Comparison of ENCODE assay signal across 22 mouse cellular contexts in genomic region chr13:51972656-51973310, GRCm38 (mm10).
DNase-seq lines count a peak whose midpoint lies in the region; ATAC-seq and TF ChIP-seq lines count a peak whose summit lies in the region.
"Had no signal": no experiment of that assay in that cellular context is flagged by ENCODE, and none has a peak within 500 bp of the region (broad histone marks: within the 10 kb centered on the region; RNA-seq: fewer than 3 reads in every experiment).

No protein-coding gene starts in this region.

- no peak overlapping the region for H3K27ac ChIP-seq in heart, embryonic 16.5 days (ENCODE audit: low read length)
- H3K27ac ChIP-seq in embryonic fibroblast, embryonic 13.5 days (ENCODE audit: insufficient read depth, low read length): peak overlapping the region; percentile 98
- H3K27ac ChIP-seq in limb, embryonic 15.5 days: peak overlapping the region; percentile 65
- H3K27ac ChIP-seq: forebrain, embryonic 13.5 days; hindbrain, embryonic 13.5 days; neural tube, embryonic 12.5 days had no signal

- 64% methylated on average over 10 of the region's 12 CpGs for WGBS in heart, embryonic 16.5 days
- 23% methylated on average over 11 of the region's 12 CpGs for WGBS in limb, embryonic 15.5 days

- no peak for ATAC-seq in heart, embryonic 16.5 days (replicated peaks; ENCODE audit: extremely low read depth, insufficient read depth, low FRiP score)
- ATAC-seq in limb, embryonic 15.5 days (ENCODE audit: insufficient number of reproducible peaks, low FRiP score, low TSS enrichment, low read depth): no peak
- ATAC-seq: inflammation-experienced regulatory T-cells, adult 6 months; liver, postnatal 0 days had no signal

- no peak for TF ChIP-seq CTCF in embryonic fibroblast, embryonic 13.5 days (IDR thresholded peaks at IDR 0.05; ENCODE audit: borderline replicate concordance, insufficient read depth, low read length)

- no peak overlapping the region for H3K4me3 ChIP-seq in heart, embryonic 16.5 days (ENCODE audit: low read length)
- no peak overlapping the region for H3K4me3 ChIP-seq in embryonic fibroblast, embryonic 13.5 days (ENCODE audit: insufficient read depth, low read length)
- no peak overlapping the region for H3K4me3 ChIP-seq in limb, embryonic 15.5 days
- H3K4me3 ChIP-seq: forebrain, embryonic 13.5 days; hindbrain, embryonic 13.5 days; neural tube, embryonic 12.5 days had no signal

- no peak overlapping the region for H3K4me2 ChIP-seq in heart, embryonic 16.5 days (ENCODE audit: low read depth, low read length)
- H3K4me2 ChIP-seq in limb, embryonic 15.5 days: no peak overlapping the region
- H3K4me2 ChIP-seq: forebrain, embryonic 13.5 days; heart, embryonic 11.5 days; hindbrain, embryonic 13.5 days; midbrain, embryonic 11.5 days; neural tube, embryonic 12.5 days had no signal

- DNase-seq in heart, postnatal 25 days (ENCODE audit: low spot score): no peak
- DNase-seq in Muller cell, postnatal 12 days (ENCODE audit: inconsistent ontology term): peak; percentile 89
- no peak for DNase-seq in c-Kit-positive CD71-positive TER-119-positive erythroid progenitor cells, embryonic 14.5 days (ENCODE audit: low spot score)
- no peak for DNase-seq in left cerebral cortex, postnatal 4 days
- no peak for DNase-seq in spleen, adult 12 weeks (ENCODE audit: low spot score)
- DNase-seq: adrenal gland, postnatal 14 days; cerebellum, adult 18-20 months; cerebellum, postnatal 25 days; heart, postnatal 14 days; kidney, adult 8-10 months; layer of hippocampus, adult 9-11 months; liver, postnatal 0 days; thymus, postnatal 25 days had no signal

- intact Hi-C loops in heart, postnatal 25 days (cut with DNase I): no loop called here
- intact Hi-C loops in left cerebral cortex, postnatal 4 days (cut with DNase I): no loop called here

- H3K4me1 ChIP-seq in heart, embryonic 16.5 days (ENCODE audit: control insufficient read depth, insufficient read depth, low read length): peaks cover 49% of the 10 kb centered on the region
- peaks cover 37% of the 10 kb centered on the region for H3K4me1 ChIP-seq in embryonic fibroblast, embryonic 13.5 days (ENCODE audit: control insufficient read depth, insufficient read depth, low read length)
- H3K4me1 ChIP-seq in limb, embryonic 15.5 days: peaks cover 61% of the 10 kb centered on the region

- no peaks in the 10 kb centered on the region for H3K27me3 ChIP-seq in heart, embryonic 16.5 days (ENCODE audit: control insufficient read depth, insufficient read depth, low read length)
- H3K27me3 ChIP-seq in limb, embryonic 15.5 days: no peaks in the 10 kb centered on the region
- H3K27me3 ChIP-seq: forebrain, embryonic 13.5 days; neural tube, embryonic 12.5 days had no signal

- TF ChIP-seq POLR2A in embryonic fibroblast, embryonic 13.5 days (IDR thresholded peaks at IDR 0.05; ENCODE audit: low read depth, low read length): peak; percentile 41; the same call in 1 of the 2 replicates

- H3K9me3 ChIP-seq in heart, embryonic 16.5 days (replicated peaks; ENCODE audit: control insufficient read depth, low read length): peaks cover 7% of the 10 kb centered on the region
- H3K9me3 ChIP-seq in limb, embryonic 15.5 days: no peaks in the 10 kb centered on the region
- H3K9me3 ChIP-seq: forebrain, embryonic 13.5 days had no signal

- peak overlapping the region; percentile 22; the same call in 1 of the 2 replicates for H3K9ac ChIP-seq in heart, embryonic 16.5 days (ENCODE audit: low read length)
- H3K9ac ChIP-seq in limb, embryonic 15.5 days: no peak overlapping the region
- H3K9ac ChIP-seq: forebrain, embryonic 13.5 days; hindbrain, embryonic 13.5 days; liver, postnatal 0 days; neural tube, embryonic 12.5 days had no signal

- H3K36me3 ChIP-seq in heart, embryonic 16.5 days (ENCODE audit: control insufficient read depth, insufficient read depth): no peaks in the 10 kb centered on the region
- H3K36me3 ChIP-seq in limb, embryonic 15.5 days: no peaks in the 10 kb centered on the region
- H3K36me3 ChIP-seq: hindbrain, embryonic 13.5 days; neural tube, embryonic 12.5 days had no signal
